Mouse (Mus musculus) kidney, adult 8-10 months (tissue): ENCODE results near the gene Rabgap1l.

ENCODE experiments used
- DNase-seq, 2 experiments: peaks; one replicate each; pipeline ENCODE4 v3.0.0; 2022

Gene Rabgap1l

GRCm38 (mm10) chr1:160273133-160273743 lies 519.8 kb downstream of the Rabgap1l start:
- DNase-seq: no peak

- no peak for DNase-seq
These were observed 521.6 kb downstream of the Rabgap1l start for GRCm38 (mm10) chr1:160271282-160271967.

GRCm38 (mm10) chr1:160268322-160268721 lies 524.7 kb downstream of the Rabgap1l start:
- no peak for DNase-seq

- DNase-seq: no peak
These were observed 529.2 kb downstream of the Rabgap1l start for GRCm38 (mm10) chr1:160263630-160264346.

- no peak for DNase-seq
These were observed 530.0 kb downstream of the Rabgap1l start for GRCm38 (mm10) chr1:160263053-160263452.

GRCm38 (mm10) chr1:160262415-160262814 lies 530.6 kb downstream of the Rabgap1l start:
- DNase-seq: no peak

- no peak for DNase-seq
These were observed 531.2 kb downstream of the Rabgap1l start for GRCm38 (mm10) chr1:160261849-160262248.

- no peak for DNase-seq
These were observed 532.4 kb downstream of the Rabgap1l start for GRCm38 (mm10) chr1:160260605-160261004.

GRCm38 (mm10) chr1:160259884-160260283 lies 533.1 kb downstream of the Rabgap1l start:
- peak in 1 of 2 experiments; percentile 33 for DNase-seq

GRCm38 (mm10) chr1:160253108-160253507 lies 539.9 kb downstream of the Rabgap1l start:
- no peak for DNase-seq

- no peak for DNase-seq
These were observed 541.5 kb downstream of the Rabgap1l start for GRCm38 (mm10) chr1:160251388-160252007.

GRCm38 (mm10) chr1:160250782-160251181 lies 542.2 kb downstream of the Rabgap1l start:
- DNase-seq: no peak

GRCm38 (mm10) chr1:160249786-160250185 lies 543.2 kb downstream of the Rabgap1l start:
- DNase-seq: no peak

- no peak for DNase-seq
These were observed 545.5 kb downstream of the Rabgap1l start for GRCm38 (mm10) chr1:160247473-160247872.

- DNase-seq: no peak
These were observed 546.2 kb downstream of the Rabgap1l start for GRCm38 (mm10) chr1:160246844-160247243.

- no peak for DNase-seq
These were observed 547.1 kb downstream of the Rabgap1l start for GRCm38 (mm10) chr1:160245954-160246353.

GRCm38 (mm10) chr1:160244689-160245088 lies 548.3 kb downstream of the Rabgap1l start:
- DNase-seq: no peak

- DNase-seq: no peak
These were observed 552.9 kb downstream of the Rabgap1l start for GRCm38 (mm10) chr1:160240091-160240490.

GRCm38 (mm10) chr1:160238852-160239443 lies 554.1 kb downstream of the Rabgap1l start:
- no peak for DNase-seq

- no peak for DNase-seq
These were observed 555.0 kb downstream of the Rabgap1l start for GRCm38 (mm10) chr1:160237981-160238380.

- no peak for DNase-seq
These were observed 559.1 kb downstream of the Rabgap1l start for GRCm38 (mm10) chr1:160233921-160234320.

- no peak for DNase-seq
These were observed 560.9 kb downstream of the Rabgap1l start for GRCm38 (mm10) chr1:160232113-160232512.

GRCm38 (mm10) chr1:160231013-160231412 lies 562.0 kb downstream of the Rabgap1l start:
- no peak for DNase-seq
